Mouse (Mus musculus) heart, postnatal 0 days (tissue): ENCODE results near the gene Slc1a3. TPM values are rescaled to one million over a fixed set of nuclear protein-coding genes. Genes with fewer than 3 reads are reported as not detected.

ENCODE experiments used
- ATAC-seq: fragments of 200-750 bp; cut with Nextera tagmentation; 2 replicates; pipeline ENCODE4 v1.8.0; 2017; ENCODE audit warnings: low read depth, moderate number of reproducible peaks, moderate library complexity; ENCODE audit not compliant: insufficient read depth
- DNase-seq: peaks from one replicate; pipeline ENCODE4 v3.0.0-alpha.2; 2016; ENCODE audit warnings: low spot score
- H3K27ac ChIP-seq: fragments of 300-500 bp; sonication (generic); 2 replicates; pipeline ENCODE4 v1.5.1; 2014; ENCODE audit warnings: low read depth, mild to moderate bottlenecking
- H3K27me3 ChIP-seq: fragments of 300-500 bp; sonication (generic); 2 replicates; pipeline ENCODE4 v1.6.1; 2014; ENCODE audit warnings: low read length, mixed read lengths; ENCODE audit not compliant: control insufficient read depth, insufficient read depth
- H3K36me3 ChIP-seq: fragments of 300-500 bp; sonication (generic); replicated peaks from 2 replicates; pipeline ENCODE4 v1.6.1; 2014; ENCODE audit warnings: low read length, mixed read lengths; ENCODE audit not compliant: control insufficient read depth, insufficient read depth
- H3K4me1 ChIP-seq: fragments of 300-500 bp; sonication (generic); 2 replicates; pipeline ENCODE4 v1.6.1; 2014; ENCODE audit warnings: antibody characterized with exemption; ENCODE audit not compliant: control insufficient read depth, insufficient read depth
- H3K4me2 ChIP-seq: fragments of 300-500 bp; sonication (generic); 2 replicates; pipeline ENCODE4 v1.6.1; 2014; ENCODE audit warnings: low read depth, mild to moderate bottlenecking, low read length, moderate library complexity
- H3K4me3 ChIP-seq: fragments of 300-500 bp; sonication (generic); 2 replicates; pipeline ENCODE4 v1.5.1; 2014; ENCODE audit warnings: low read depth, low read length
- H3K9ac ChIP-seq: fragments of 300-500 bp; sonication (generic); replicated peaks from 2 replicates; pipeline ENCODE4 v1.6.1; 2014; ENCODE audit warnings: low read depth, low read length, mixed read lengths
- H3K9me3 ChIP-seq: fragments of 300-500 bp; sonication (generic); replicated peaks from 2 replicates; pipeline ENCODE4 v1.6.1; 2016; ENCODE audit warnings: low read length; ENCODE audit not compliant: control insufficient read depth
- CTCF ChIP-seq: IDR thresholded peaks from 2 replicates; pipeline ENCODE4 v1.5.1; 2016; ENCODE audit warnings: antibody characterized with exemption, control low read depth, low read depth
- EP300 ChIP-seq: IDR thresholded peaks from 2 replicates; pipeline ENCODE4 v1.6.1; 2016; ENCODE audit warnings: antibody characterized with exemption, low read depth
- WGBS: fragments of 180-500 bp; shearing (Covaris S2); extraction: QIAGEN DNeasy Blood & Tissue Kit; methylation state at CpG from one replicate; pipeline ENCODE4 v1.1.7; 2014; 5-methylcytosine and 5-hydroxymethylcytosine counted together
- polyA plus RNA-seq: library from polyadenylated mRNA; unstranded; fragments of >200 nt; fragmentation: Nextera tagmentation; extraction: Ambion mirVana; gene quantifications from 2 replicates; pipeline ENCODE4 v1.2.1, GENCODE M21; 2015
- total RNA-seq: library from RNA; depleted of rRNA; stranded (reverse); fragments of >200 nt; gene quantifications from 2 replicates; pipeline ENCODE4 v1.2.3, GENCODE M21; 2014; ENCODE audit warnings: low replicate concordance

Gene Slc1a3
- total and polyA plus RNA-seq, 2 experiments from 2014 or later, result 1.3 to 1.8 TPM

DNA sequence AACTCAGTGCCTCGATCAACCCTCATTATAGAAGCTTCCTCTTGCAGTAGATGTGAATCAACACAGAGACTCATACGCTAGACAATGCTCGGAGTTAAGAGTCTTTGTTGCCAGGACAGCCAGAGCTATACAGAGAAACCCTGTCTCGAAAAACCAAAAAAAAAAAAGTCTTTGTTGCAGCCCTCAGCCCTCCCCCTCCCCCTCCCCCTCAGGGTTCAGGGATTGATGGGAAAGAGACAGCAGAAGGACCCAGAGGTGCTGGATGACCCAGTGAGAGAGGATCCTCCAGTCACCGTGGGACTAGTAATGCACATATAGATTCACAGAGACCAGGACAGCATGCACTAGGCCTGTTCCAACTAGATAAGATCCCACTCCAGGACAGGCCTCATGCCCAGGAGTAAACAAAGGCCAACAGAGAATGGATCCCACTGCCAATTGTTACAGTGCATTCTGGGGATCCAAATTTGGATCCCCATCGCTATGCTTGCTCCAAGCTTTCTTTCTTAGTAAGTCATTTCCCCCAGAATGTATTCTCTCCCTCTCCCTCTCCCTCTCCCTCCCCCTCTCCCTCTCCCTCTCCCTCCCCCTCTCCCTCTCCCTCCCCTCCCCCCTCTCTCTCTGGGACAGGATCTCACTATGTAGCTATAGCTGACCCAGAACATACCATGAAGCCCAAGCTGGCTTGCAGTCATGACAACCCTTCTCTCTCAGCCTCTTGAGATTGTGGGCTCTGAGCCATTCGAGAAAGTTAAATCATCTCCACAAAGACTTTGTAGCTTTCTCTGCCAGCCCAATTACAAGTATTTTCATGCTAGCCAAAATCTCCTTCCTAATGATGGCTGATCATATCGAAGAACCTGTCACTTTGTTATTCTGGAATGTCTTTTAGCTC is 52.2 kb downstream of the Slc1a3 start:
- Histone ChIP-seq H3K27me3 (no peaks in the 10 kb centered on the region), H3K4me2 (no peak overlapping the region), H3K4me1 (peaks cover 12% of the 10 kb centered on the region), H3K9me3 (no peaks in the 10 kb centered on the region), H3K27ac (no peak overlapping the region), H3K4me3 (no peak overlapping the region), H3K9ac (no peak overlapping the region), H3K36me3 (no peaks in the 10 kb centered on the region)
- TF ChIP-seq EP300, result no peak
- no peak for TF ChIP-seq CTCF
- DNase-seq, result no peak
- peak; percentile 42; the same call in 1 of the 2 replicates for ATAC-seq
- WGBS, result 58% methylated on average over 8 of the region's 8 CpGs

- Histone ChIP-seq H3K27me3 (no peaks in the 10 kb centered on the region), H3K4me1 (peaks cover 6% of the 10 kb centered on the region), H3K9me3 (no peaks in the 10 kb centered on the region), H3K4me2 (no peak overlapping the region), H3K4me3 (no peak overlapping the region), H3K36me3 (no peaks in the 10 kb centered on the region), H3K9ac (no peak overlapping the region), H3K27ac (peak overlapping the region; percentile 30; the same call in 1 of the 2 replicates)
- 67% methylated on average over 9 of the region's 9 CpGs for WGBS
- no peak for DNase-seq
- TF ChIP-seq EP300 (no peak), CTCF (no peak)
- no peak for ATAC-seq
Observed at GRCm38 (mm10) chr15:8655251-8655650, 55.3 kb downstream of the Slc1a3 start.

DNA sequence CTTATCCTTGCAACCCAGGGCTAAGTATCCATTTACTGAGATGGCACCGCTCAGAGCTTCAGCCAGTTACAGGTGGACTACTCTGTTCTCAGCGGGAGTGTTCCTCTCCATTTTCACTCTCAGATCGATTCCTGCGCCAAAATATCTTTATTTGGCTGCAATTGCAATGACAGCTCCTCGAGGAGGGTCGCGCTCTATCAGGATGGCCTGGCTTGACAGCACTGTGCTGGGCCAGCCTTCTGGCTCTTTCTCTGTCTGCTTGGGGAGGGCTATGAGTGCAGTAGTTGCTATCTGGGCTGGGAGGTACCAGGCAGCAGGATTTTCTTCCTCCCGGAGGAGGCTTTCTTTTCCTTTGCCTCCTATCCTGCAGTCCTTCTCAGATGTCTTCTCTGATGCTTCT is 57.9 kb downstream of the Slc1a3 start:
- no peak for TF ChIP-seq CTCF
- TF ChIP-seq EP300, result no peak
- Histone ChIP-seq H3K36me3 (no peaks in the 10 kb centered on the region), H3K9me3 (no peaks in the 10 kb centered on the region), H3K4me2 (no peak overlapping the region), H3K9ac (no peak overlapping the region), H3K27ac (no peak overlapping the region), H3K4me3 (no peak overlapping the region), H3K4me1 (no peaks in the 10 kb centered on the region), H3K27me3 (no peaks in the 10 kb centered on the region)
- ATAC-seq, result no peak
- 74% methylated on average over 8 of the region's 8 CpGs for WGBS
- DNase-seq, result no peak

DNA sequence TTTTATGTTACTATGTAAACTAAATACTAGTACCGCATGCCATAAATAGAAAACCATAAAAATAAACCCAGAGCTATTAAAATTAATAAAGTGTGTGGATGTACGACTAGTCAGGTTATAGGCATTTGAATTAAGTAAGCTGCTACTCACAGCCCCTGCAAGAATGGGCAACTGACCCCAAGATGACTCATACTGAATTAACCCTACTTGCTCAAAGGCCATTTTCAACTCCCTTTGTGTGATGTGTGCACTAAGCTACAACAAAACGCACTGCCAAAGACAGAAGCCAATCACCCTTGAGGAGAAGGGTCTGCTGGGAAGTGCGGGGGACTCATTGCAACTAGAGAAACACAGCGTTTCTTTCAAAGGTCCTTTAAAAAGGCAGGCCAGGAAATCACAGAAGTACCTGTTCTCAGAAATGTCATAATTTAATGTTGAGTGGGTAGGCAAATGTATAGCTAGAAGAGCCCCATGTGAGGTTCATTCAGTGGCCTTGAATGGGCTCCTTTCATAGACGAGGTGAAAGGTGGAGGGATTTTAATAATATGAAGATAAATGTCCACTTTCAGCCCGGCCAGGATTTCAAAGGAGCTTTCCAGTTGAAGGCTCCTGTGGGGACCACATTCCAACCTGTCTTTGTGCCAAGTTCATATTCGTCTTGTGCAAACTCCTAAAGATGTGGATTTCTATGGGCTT is 66.4 kb downstream of the Slc1a3 start:
- WGBS, result 72% methylated on average over 8 of the region's 8 CpGs
- no peaks in the 10 kb centered on the region for H3K27me3 ChIP-seq
- H3K4me1 ChIP-seq, result no peaks in the 10 kb centered on the region
- TF ChIP-seq EP300, result no peak
- TF ChIP-seq CTCF, result no peak
- H3K9ac ChIP-seq, result no peak overlapping the region
- no peaks in the 10 kb centered on the region for H3K9me3 ChIP-seq
- no peak overlapping the region for H3K4me3 ChIP-seq
- H3K4me2 ChIP-seq, result no peak overlapping the region
- no peaks in the 10 kb centered on the region for H3K36me3 ChIP-seq
- no peak for ATAC-seq
- DNase-seq, result no peak
- no peak overlapping the region for H3K27ac ChIP-seq

GRCm38 (mm10) chr15:8639856-8640255 is 70.7 kb downstream of the Slc1a3 start:
- Histone ChIP-seq H3K36me3 (no peaks in the 10 kb centered on the region), H3K4me3 (no peak overlapping the region), H3K27me3 (no peaks in the 10 kb centered on the region), H3K27ac (no peak overlapping the region), H3K9me3 (no peaks in the 10 kb centered on the region), H3K4me1 (no peaks in the 10 kb centered on the region), H3K4me2 (no peak overlapping the region), H3K9ac (no peak overlapping the region)
- ATAC-seq (no peak), DNase-seq (no peak)
- 25% methylated on average over 2 of the region's 2 CpGs for WGBS
- TF ChIP-seq EP300 (no peak), CTCF (no peak)
